Mouse (Mus musculus) adipose tissue, adult 10 weeks (tissue): ENCODE results near the gene Xrcc4. TPM values are rescaled to one million over a fixed set of nuclear protein-coding genes. Genes with fewer than 3 reads are reported as not detected.

Experiments
- polyA plus RNA-seq: library from polyadenylated mRNA; stranded (reverse); fragments of 350-450 nt; fragmentation: Illumina TruSeq; extraction: RNeasy Lipid Tissue Mini Kit (QIAGEN cat#74804); gene quantifications from one replicate; pipeline ENCODE4 v1.2.3, GENCODE M21; 2014; ENCODE audit warnings: low read depth, low replicate concordance

Gene Xrcc4
- 14.6 TPM for polyA plus RNA-seq

GRCm38 (mm10) chr13:90088962-90089824 lies at the start of gene Xrcc4, which contains the start of gene Tmem167:
Gene Xrcc4 (minus strand): TSS chr13:90089608.
Gene Tmem167 (plus strand): TSS chr13:90089123.

GRCm38 (mm10) chr13:89741766-89742685 lies 347.4 kb downstream of the Xrcc4 start, which contains the start of gene Vcan:
Gene Vcan (minus strand): TSS chr13:89742509.

Other genes starting within 250 kb of the Xrcc4 start
- gene Tmem167, start 485 bp downstream of the Xrcc4 start, polyA plus RNA-seq, result 16.8 TPM